In genomic region chr1:192449572-192450351, GRCm38 (mm10) we compare ENCODE assay signal across 9 mouse cellular contexts.
DNase-seq lines count a peak whose midpoint lies in the region; TF ChIP-seq lines count a peak whose summit lies in the region.
"Had no signal": no experiment of that assay in that cellular context is flagged by ENCODE, and none has a peak within 500 bp of the region (broad histone marks: within the 10 kb centered on the region; RNA-seq: fewer than 3 reads in every experiment).

No protein-coding gene starts in this region.

- H3K27ac ChIP-seq in cortical plate, adult 2 months (ENCODE audit: insufficient read depth, low read length) = 0 out of 2 replicates have a peak overlapping the region, but pooled peaks have one; percentile 8

- H3K4me3 ChIP-seq in cortical plate, adult 2 months (ENCODE audit: insufficient read depth, low read length) = no peak overlapping the region
- H3K4me3 ChIP-seq: megakaryocyte, embryonic 14.5 days had no signal

- intact Hi-C loops in heart, postnatal 14 days (cut with DNase I) = no loop called here

- no peak for TF ChIP-seq POLR2A in cortical plate, adult 2 months (IDR thresholded peaks at IDR 0.05; ENCODE audit: extremely low read depth, insufficient read depth, low read length)

- peaks cover 15% of the 10 kb centered on the region for H3K4me1 ChIP-seq in cortical plate, adult 2 months (ENCODE audit: control insufficient read depth, insufficient read depth, low read length)

- TF ChIP-seq CTCF in cortical plate, adult 2 months (IDR thresholded peaks at IDR 0.05; ENCODE audit: extremely low read depth, insufficient read depth, low read length) = no peak

- DNase-seq in heart, postnatal 14 days = peak; percentile 8 to 11
- DNase-seq in heart, adult 18-20 months = no peak
- DNase-seq in 3T3-L1 (ENCODE audit: low read depth, low spot score) = peak; percentile 51
- peak; percentile 35 for DNase-seq in adipocyte (ENCODE audit: low spot score)
- no peak for DNase-seq in c-Kit-positive CD71-positive TER-119-positive erythroid progenitor cells, embryonic 14.5 days (ENCODE audit: low spot score)
- no peak for DNase-seq in thymus, postnatal 25 days
- DNase-seq in thymus, adult 18-20 months = no peak

Comparison
In these comparisons a context has a peak if more than half of its experiments do, and no peak if none do; other contexts are left out.
1. DNase-seq: peak in heart, postnatal 14 days (2 of 2), 3T3-L1 (single experiment) and adipocyte (single experiment); none in heart, adult 18-20 months (0 of 2), c-Kit-positive CD71-positive TER-119-positive erythroid progenitor cells, embryonic 14.5 days (single experiment), thymus, postnatal 25 days (single experiment) and thymus, adult 18-20 months (0 of 2).